Mouse (Mus musculus): Measurements from ENCODE around the gene Olfr156. TPM values are rescaled to one million over a fixed set of nuclear protein-coding genes. Genes with fewer than 3 reads are reported as not detected.

Olfr156 gene
- polyA plus RNA-seq (2014; fragmentation: Illumina TruSeq; extraction: RNeasy Lipid Tissue Mini Kit (QIAGEN cat#74804); ENCODE audit: low read depth, low replicate concordance), result not detected

DNA sequence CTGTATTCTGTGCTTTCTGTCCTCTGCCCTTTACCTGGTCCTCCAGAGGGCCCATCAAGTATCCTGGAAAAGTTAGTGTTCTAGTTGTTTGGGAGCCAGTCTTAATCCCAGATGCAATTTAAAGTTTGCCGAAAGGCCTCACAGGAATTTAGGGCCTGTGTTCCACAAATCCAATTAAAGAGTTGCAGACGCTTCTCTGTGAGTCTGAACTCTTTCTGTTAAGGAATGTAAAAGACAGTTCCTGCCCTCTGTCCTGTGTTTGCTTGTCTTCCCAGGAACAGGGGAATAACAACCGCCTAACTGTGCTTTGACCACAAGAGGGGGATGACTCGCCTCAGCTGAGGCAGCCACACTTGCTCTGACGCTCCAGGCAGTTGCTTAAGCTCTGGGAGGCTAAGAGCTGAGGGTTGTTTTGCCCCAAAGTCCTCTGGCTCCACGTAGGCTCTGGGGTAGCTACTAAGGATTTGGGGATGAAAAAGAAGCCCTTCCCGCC lies at the start of gene Olfr156:
Gene Olfr156 (minus strand): TSS at position 51 of the 493 bp plus-strand sequence.

GRCm38 (mm10) chr4:43851265-43851664 lies 27.6 kb upstream of the Olfr156 start, which contains the start of gene Olfr155:
TSS of gene Olfr155 (plus strand) at chr4:43851565.

DNA sequence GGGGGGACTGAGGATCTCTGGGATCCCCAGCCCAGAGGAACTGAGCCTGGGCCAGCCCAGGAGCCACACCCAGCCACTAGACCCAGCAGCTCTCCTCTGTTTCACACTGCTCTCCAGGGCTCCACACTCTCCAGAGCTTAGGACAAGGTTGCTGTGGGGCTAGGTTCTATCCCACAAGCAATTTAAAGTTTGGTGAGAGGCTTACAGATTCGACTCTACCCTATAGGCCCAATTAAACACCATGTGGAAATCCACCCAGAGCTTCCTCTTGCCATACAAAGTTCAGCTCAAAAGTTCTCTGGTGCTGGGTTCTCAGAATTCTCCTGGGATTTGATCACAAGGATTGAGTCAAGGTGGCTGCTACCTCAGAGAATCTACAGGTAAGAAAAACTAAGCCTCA lies 16.4 kb upstream of the Olfr156 start, which contains the start of gene Olfr157:
Gene Olfr157 (minus strand): TSS at position 101 of the 400 bp plus-strand sequence.

GRCm38 (mm10) chr4:43770909-43771308 lies 52.8 kb downstream of the Olfr156 start, which contains the start of gene Olfr159:
TSS of gene Olfr159 (minus strand) at chr4:43771009.

Other genes with a start within 250 kb of the Olfr156 start
- 2.8 TPM for gene Rgp1, start 245.2 kb downstream of the Olfr156 start, polyA plus RNA-seq (2014; fragmentation: Illumina TruSeq; extraction: RNeasy Lipid Tissue Mini Kit (QIAGEN cat#74804); ENCODE audit: low read depth, low replicate concordance)
- gene Gba2, start 245.0 kb downstream of the Olfr156 start, polyA plus RNA-seq (2014; fragmentation: Illumina TruSeq; extraction: RNeasy Lipid Tissue Mini Kit (QIAGEN cat#74804); ENCODE audit: low read depth, low replicate concordance), result 8.7 TPM
- gene Msmp, start 239.4 kb downstream of the Olfr156 start, polyA plus RNA-seq (2014; fragmentation: Illumina TruSeq; extraction: RNeasy Lipid Tissue Mini Kit (QIAGEN cat#74804); ENCODE audit: low read depth, low replicate concordance), result not detected
- gene Npr2, start 192.0 kb downstream of the Olfr156 start, polyA plus RNA-seq (2014; fragmentation: Illumina TruSeq; extraction: RNeasy Lipid Tissue Mini Kit (QIAGEN cat#74804); ENCODE audit: low read depth, low replicate concordance), result 0.94 TPM
- gene Spag8, start 170.3 kb downstream of the Olfr156 start, polyA plus RNA-seq (2014; fragmentation: Illumina TruSeq; extraction: RNeasy Lipid Tissue Mini Kit (QIAGEN cat#74804); ENCODE audit: low read depth, low replicate concordance), result 7.7 TPM
- gene Hint2, start 167.4 kb downstream of the Olfr156 start, polyA plus RNA-seq (2014; fragmentation: Illumina TruSeq; extraction: RNeasy Lipid Tissue Mini Kit (QIAGEN cat#74804); ENCODE audit: low read depth, low replicate concordance), result 0.91 TPM
- 11.4 TPM for gene Tmem8b, start 154.9 kb downstream of the Olfr156 start, polyA plus RNA-seq (2014; fragmentation: Illumina TruSeq; extraction: RNeasy Lipid Tissue Mini Kit (QIAGEN cat#74804); ENCODE audit: low read depth, low replicate concordance)
- 179 TPM for gene Fam221b, start 154.8 kb downstream of the Olfr156 start, polyA plus RNA-seq (2014; fragmentation: Illumina TruSeq; extraction: RNeasy Lipid Tissue Mini Kit (QIAGEN cat#74804); ENCODE audit: low read depth, low replicate concordance)
- not detected for gene Olfr70, start 123.1 kb downstream of the Olfr156 start, polyA plus RNA-seq (2014; fragmentation: Illumina TruSeq; extraction: RNeasy Lipid Tissue Mini Kit (QIAGEN cat#74804); ENCODE audit: low read depth, low replicate concordance)
- not detected for gene Olfr71, start 113.6 kb downstream of the Olfr156 start, polyA plus RNA-seq (2014; fragmentation: Illumina TruSeq; extraction: RNeasy Lipid Tissue Mini Kit (QIAGEN cat#74804); ENCODE audit: low read depth, low replicate concordance)
- gene Hrct1, start 96.7 kb downstream of the Olfr156 start, polyA plus RNA-seq (2014; fragmentation: Illumina TruSeq; extraction: RNeasy Lipid Tissue Mini Kit (QIAGEN cat#74804); ENCODE audit: low read depth, low replicate concordance), result not detected
- gene Spaar, start 93.9 kb downstream of the Olfr156 start, polyA plus RNA-seq (2014; fragmentation: Illumina TruSeq; extraction: RNeasy Lipid Tissue Mini Kit (QIAGEN cat#74804); ENCODE audit: low read depth, low replicate concordance), result 1.9 TPM
- gene Olfr159, start 52.9 kb downstream of the Olfr156 start, polyA plus RNA-seq (2014; fragmentation: Illumina TruSeq; extraction: RNeasy Lipid Tissue Mini Kit (QIAGEN cat#74804); ENCODE audit: low read depth, low replicate concordance), result not detected
- gene Olfr157, start 16.3 kb upstream of the Olfr156 start, polyA plus RNA-seq (2014; fragmentation: Illumina TruSeq; extraction: RNeasy Lipid Tissue Mini Kit (QIAGEN cat#74804); ENCODE audit: low read depth, low replicate concordance), result not detected
- not detected for gene Olfr155, start 27.7 kb upstream of the Olfr156 start, polyA plus RNA-seq (2014; fragmentation: Illumina TruSeq; extraction: RNeasy Lipid Tissue Mini Kit (QIAGEN cat#74804); ENCODE audit: low read depth, low replicate concordance)
- gene Reck, start 51.6 kb upstream of the Olfr156 start, polyA plus RNA-seq (2014; fragmentation: Illumina TruSeq; extraction: RNeasy Lipid Tissue Mini Kit (QIAGEN cat#74804); ENCODE audit: low read depth, low replicate concordance), result 6.3 TPM
- 2.8 TPM for gene Glipr2, start 133.5 kb upstream of the Olfr156 start, polyA plus RNA-seq (2014; fragmentation: Illumina TruSeq; extraction: RNeasy Lipid Tissue Mini Kit (QIAGEN cat#74804); ENCODE audit: low read depth, low replicate concordance)
- gene Ccin, start 159.6 kb upstream of the Olfr156 start, polyA plus RNA-seq (2014; fragmentation: Illumina TruSeq; extraction: RNeasy Lipid Tissue Mini Kit (QIAGEN cat#74804); ENCODE audit: low read depth, low replicate concordance), result 47.2 TPM
- 11.7 TPM for gene Clta, start 180.6 kb upstream of the Olfr156 start, polyA plus RNA-seq (2014; fragmentation: Illumina TruSeq; extraction: RNeasy Lipid Tissue Mini Kit (QIAGEN cat#74804); ENCODE audit: low read depth, low replicate concordance)

Measured in testis, adult 10 weeks (tissue).